Mouse (Mus musculus) neural tube, embryonic 11.5 days (tissue): ENCODE measurements around the gene Sox10. TPM values are rescaled to one million over a fixed set of nuclear protein-coding genes. Genes with fewer than 3 reads are reported as not detected.

Experiments
- ATAC-seq: fragments of 200-750 bp; cut with Nextera tagmentation; 2 replicates; pipeline ENCODE4 v1.8.0; 2017; ENCODE audit warnings: moderate number of reproducible peaks, mild to moderate bottlenecking, moderate TSS enrichment, moderate library complexity; ENCODE audit not compliant: insufficient read depth, low FRiP score, low TSS enrichment
- DNase-seq: peaks from one replicate; pipeline ENCODE4 v3.0.0-alpha.2; 2015; ENCODE audit warnings: low spot score
- H3K27ac ChIP-seq: fragments of 300-500 bp; sonication (generic); 2 replicates; pipeline ENCODE4 v1.5.1; 2014; ENCODE audit warnings: low read depth, mild to moderate bottlenecking, low read length
- H3K27me3 ChIP-seq: fragments of 300-500 bp; sonication (generic); 2 replicates; pipeline ENCODE4 v1.6.1; 2014; ENCODE audit warnings: mild to moderate bottlenecking, low read length, mixed read lengths; ENCODE audit not compliant: control insufficient read depth, insufficient read depth
- H3K36me3 ChIP-seq: fragments of 300-500 bp; sonication (generic); 2 replicates; pipeline ENCODE4 v1.6.1; 2014; ENCODE audit warnings: mild to moderate bottlenecking, low read length, moderate library complexity, mixed read lengths; ENCODE audit not compliant: control insufficient read depth, insufficient read depth
- H3K4me1 ChIP-seq: fragments of 300-500 bp; sonication (generic); 2 replicates; pipeline ENCODE4 v1.6.1; 2014; ENCODE audit warnings: low read length, mixed read lengths; ENCODE audit not compliant: control insufficient read depth, insufficient read depth
- H3K4me2 ChIP-seq: fragments of 300-500 bp; sonication (generic); 2 replicates; pipeline ENCODE4 v1.6.1; 2014; ENCODE audit warnings: low read depth, mild to moderate bottlenecking, moderate library complexity
- H3K4me3 ChIP-seq: fragments of 300-500 bp; sonication (generic); 2 replicates; pipeline ENCODE4 v1.5.1; 2014; ENCODE audit warnings: low read depth, low read length
- H3K9ac ChIP-seq: fragments of 300-500 bp; sonication (generic); 2 replicates; pipeline ENCODE4 v1.6.1; 2014; ENCODE audit warnings: mild to moderate bottlenecking, low read length
- H3K9me3 ChIP-seq: fragments of 300-500 bp; sonication (generic); 2 replicates; pipeline ENCODE4 v1.6.1; 2016; ENCODE audit warnings: low read length; ENCODE audit not compliant: control insufficient read depth
- WGBS: fragments of 180-500 bp; shearing (Covaris S2); extraction: QIAGEN DNeasy Blood & Tissue Kit; methylation state at CpG from one replicate; pipeline ENCODE4 v1.1.7; 2014; 5-methylcytosine and 5-hydroxymethylcytosine counted together
- polyA plus RNA-seq: library from polyadenylated mRNA; unstranded; fragments of >200 nt; fragmentation: Nextera tagmentation; extraction: Ambion mirVana; gene quantifications from 2 replicates; pipeline ENCODE4 v1.2.1, GENCODE M21; 2014

Gene Sox10
- polyA plus RNA-seq, 1 experiment from 2014 or later = 32.9 TPM

DNA sequence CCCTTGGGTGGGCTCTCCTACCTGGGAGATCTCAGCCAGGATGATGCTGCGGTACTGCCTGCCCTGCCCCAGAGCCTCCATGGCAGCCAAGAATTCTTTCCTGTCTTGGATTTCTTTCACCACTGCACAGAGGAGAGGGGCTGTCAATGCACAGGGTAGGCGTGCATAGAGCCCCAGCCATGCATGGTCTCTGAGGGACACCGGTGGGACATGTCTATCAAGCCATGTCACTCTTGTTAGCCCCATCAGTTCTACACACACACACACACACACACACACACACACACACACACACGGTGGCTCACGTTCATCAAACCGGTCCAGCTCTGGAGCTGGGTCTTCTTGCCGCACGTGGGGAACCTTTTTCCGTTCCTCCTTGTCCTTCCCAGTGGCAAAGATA, 29.7 kb downstream of the Sox10 start:
- Histone ChIP-seq H3K36me3 (no peaks in the 10 kb centered on the region; the same call in 1 of the 2 replicates), H3K4me2 (no peak overlapping the region), H3K27me3 (no peaks in the 10 kb centered on the region), H3K9me3 (no peaks in the 10 kb centered on the region), H3K27ac (no peak overlapping the region), H3K4me1 (peaks cover under 1% of the 10 kb centered on the region), H3K4me3 (no peak overlapping the region), H3K9ac (no peak overlapping the region)
- whole genome bisulfite sequencing = 81% methylated on average over 9 of the region's 9 CpGs
- ATAC-seq (no peak), DNase-seq (no peak)

DNA sequence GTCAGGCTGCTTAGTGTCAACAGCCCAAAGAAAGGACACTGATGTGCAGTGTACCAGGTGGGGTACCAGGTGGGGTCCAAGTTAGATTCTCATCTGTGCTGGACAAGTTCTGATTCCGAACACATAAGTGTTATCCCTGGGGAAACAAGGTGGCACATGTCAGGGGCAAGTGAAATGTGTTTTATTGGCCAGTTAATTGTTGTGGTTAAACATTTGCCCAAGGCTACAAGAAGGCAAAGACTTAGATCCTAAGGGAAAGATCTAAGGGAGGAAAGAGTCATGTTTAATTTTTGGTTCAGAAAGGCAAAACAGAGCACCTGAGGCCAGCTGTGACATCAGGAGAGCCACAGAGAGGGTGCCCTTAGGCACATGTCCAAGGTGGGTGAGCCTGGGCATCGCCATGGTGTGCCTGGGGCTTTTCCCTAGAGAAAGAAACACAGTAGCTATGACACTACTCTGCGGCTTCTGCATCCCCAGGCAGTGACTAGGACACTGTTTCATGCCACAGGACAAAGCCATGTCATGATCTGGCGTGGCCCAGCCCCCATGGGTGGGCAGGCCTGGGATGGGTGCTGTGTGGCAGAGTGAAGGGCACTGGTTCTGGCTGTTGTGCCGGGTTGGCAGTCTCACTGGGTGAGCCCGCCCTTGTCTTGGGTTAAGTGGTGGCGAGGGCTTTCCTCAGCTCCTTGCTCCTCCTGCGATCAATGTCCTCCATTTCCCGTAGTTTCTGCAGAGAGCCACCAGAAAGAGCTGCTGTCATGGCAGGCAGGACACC, 30.4 kb downstream of the Sox10 start:
- no peak overlapping the region for H3K4me2 ChIP-seq
- WGBS = 87% methylated on average over 9 of the region's 9 CpGs
- no peaks in the 10 kb centered on the region for H3K4me1 ChIP-seq
- H3K27ac ChIP-seq = no peak overlapping the region
- no peak for DNase-seq
- ATAC-seq = no peak
- H3K4me3 ChIP-seq = no peak overlapping the region
- no peaks in the 10 kb centered on the region for H3K9me3 ChIP-seq
- peaks cover 2% of the 10 kb centered on the region for H3K36me3 ChIP-seq
- H3K9ac ChIP-seq = no peak overlapping the region
- H3K27me3 ChIP-seq = no peaks in the 10 kb centered on the region

DNA sequence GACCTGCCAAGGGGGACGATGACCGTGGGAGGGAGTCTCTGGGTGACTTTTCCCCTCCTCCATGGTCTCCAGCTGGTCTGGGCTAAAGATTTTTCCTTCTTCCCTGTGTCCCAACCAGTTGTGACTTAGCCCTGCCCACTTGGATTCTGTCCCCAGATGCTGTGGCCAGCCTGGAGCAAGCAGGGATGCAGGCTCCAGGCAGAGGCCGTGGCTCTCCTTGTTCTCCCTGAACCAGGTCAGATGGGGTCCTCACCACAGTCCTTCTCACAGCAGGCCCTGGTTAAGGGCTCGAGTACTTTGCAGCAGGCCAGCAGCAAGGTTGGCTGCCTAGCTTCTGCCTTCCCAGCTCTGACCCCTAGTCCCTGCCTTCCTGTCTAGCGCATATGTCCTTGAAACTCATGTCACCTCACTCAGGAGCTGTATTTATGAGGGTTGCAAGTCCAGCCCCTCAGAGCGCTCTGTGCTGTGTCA, 31.8 kb downstream of the Sox10 start:
- H3K36me3 ChIP-seq = peaks cover 2% of the 10 kb centered on the region
- ATAC-seq (no peak), DNase-seq (no peak)
- no peaks in the 10 kb centered on the region for H3K4me1 ChIP-seq
- H3K4me2 ChIP-seq = no peak overlapping the region
- H3K27ac ChIP-seq = no peak overlapping the region
- 84% methylated on average over 6 of the region's 6 CpGs for WGBS
- H3K9ac ChIP-seq = no peak overlapping the region
- no peaks in the 10 kb centered on the region for H3K9me3 ChIP-seq
- no peaks in the 10 kb centered on the region for H3K27me3 ChIP-seq
- H3K4me3 ChIP-seq = no peak overlapping the region

DNA sequence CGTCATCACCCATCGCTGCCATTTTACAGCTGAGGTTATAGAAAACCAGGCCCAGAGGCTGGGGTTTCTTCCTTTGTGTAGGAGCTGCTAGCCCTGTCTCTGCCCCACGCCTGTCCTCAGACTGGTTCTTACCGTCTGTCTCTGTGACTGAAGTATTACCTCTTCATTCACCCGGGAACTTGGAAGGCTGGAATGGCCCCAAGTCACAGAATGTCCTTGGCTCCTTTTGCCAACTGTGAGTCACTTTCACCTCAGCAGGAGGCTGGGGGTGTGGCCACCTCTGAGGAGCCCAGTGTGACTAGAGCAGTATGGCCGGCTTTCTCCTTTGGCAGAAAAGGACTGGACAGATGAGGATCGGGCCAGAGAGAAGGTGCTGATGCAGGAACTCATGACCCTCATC, 33.6 kb downstream of the Sox10 start:
- Histone ChIP-seq H3K36me3 (peaks cover 12% of the 10 kb centered on the region), H3K4me1 (no peaks in the 10 kb centered on the region), H3K4me3 (no peak overlapping the region), H3K9ac (no peak overlapping the region), H3K9me3 (no peaks in the 10 kb centered on the region), H3K27ac (no peak overlapping the region), H3K4me2 (no peak overlapping the region), H3K27me3 (no peaks in the 10 kb centered on the region)
- 85% methylated on average over 7 of the region's 7 CpGs for WGBS
- ATAC-seq (no peak), DNase-seq (no peak)

DNA sequence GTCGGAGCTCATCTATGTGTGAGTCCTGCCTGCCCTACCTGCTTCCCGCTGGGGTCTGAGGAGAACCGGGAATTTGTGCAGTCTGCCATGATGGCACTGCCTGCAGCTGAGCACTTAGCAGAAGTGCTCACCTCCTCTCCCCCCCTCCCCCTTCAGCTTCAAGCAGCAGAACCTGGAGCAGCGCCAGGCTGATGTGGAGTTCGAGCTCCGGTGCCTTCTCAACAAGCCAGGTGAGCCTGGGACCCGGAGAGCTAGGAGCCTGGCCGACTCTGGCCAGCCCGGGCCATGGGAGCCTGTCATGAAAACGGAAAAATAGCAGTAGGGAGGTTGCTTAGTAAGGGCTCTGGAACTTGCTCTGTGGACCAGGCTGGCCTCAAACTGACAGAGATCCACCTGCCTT, 34.3 kb downstream of the Sox10 start:
- H3K9me3 ChIP-seq = no peaks in the 10 kb centered on the region
- DNase-seq (no peak), ATAC-seq (no peak)
- peaks cover 12% of the 10 kb centered on the region for H3K36me3 ChIP-seq
- H3K4me1 ChIP-seq = no peaks in the 10 kb centered on the region
- WGBS = 89% methylated on average over 10 of the region's 10 CpGs
- no peak overlapping the region for H3K27ac ChIP-seq
- no peak overlapping the region for H3K4me3 ChIP-seq
- no peak overlapping the region for H3K9ac ChIP-seq
- no peak overlapping the region for H3K4me2 ChIP-seq
- H3K27me3 ChIP-seq = no peaks in the 10 kb centered on the region

GRCm38 (mm10) chr15:79129311-79129710, 35.7 kb downstream of the Sox10 start:
- Histone ChIP-seq H3K36me3 (peaks cover 14% of the 10 kb centered on the region), H3K4me2 (no peak overlapping the region), H3K9ac (no peak overlapping the region), H3K27me3 (no peaks in the 10 kb centered on the region), H3K27ac (no peak overlapping the region), H3K4me3 (no peak overlapping the region), H3K4me1 (no peaks in the 10 kb centered on the region), H3K9me3 (no peaks in the 10 kb centered on the region)
- ATAC-seq (no peak), DNase-seq (no peak)
- WGBS = 80% methylated on average over 7 of the region's 7 CpGs

DNA sequence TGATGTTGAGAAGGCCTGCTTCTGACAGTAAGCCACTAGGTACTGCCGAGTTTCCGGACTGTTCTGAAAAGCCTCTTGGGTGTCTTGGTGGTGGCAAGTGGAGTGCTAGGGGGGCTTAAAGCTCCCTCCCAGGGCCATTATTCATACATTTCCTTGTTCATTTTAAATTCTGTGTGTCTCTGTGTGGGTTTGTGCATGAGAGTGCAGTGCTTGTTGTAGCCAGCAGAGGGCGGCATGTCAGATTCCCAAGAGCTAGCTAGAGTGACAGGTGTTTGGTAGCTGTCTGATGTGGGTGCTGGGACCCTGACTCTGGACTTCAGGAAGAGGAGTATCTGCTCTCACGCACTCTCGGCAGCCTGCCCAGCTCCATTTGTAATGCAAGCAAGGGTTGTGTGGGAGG, 36.8 kb downstream of the Sox10 start:
- 97% methylated on average over 5 of the region's 5 CpGs for WGBS
- no peak for DNase-seq
- H3K36me3 ChIP-seq = peaks cover 14% of the 10 kb centered on the region

DNA sequence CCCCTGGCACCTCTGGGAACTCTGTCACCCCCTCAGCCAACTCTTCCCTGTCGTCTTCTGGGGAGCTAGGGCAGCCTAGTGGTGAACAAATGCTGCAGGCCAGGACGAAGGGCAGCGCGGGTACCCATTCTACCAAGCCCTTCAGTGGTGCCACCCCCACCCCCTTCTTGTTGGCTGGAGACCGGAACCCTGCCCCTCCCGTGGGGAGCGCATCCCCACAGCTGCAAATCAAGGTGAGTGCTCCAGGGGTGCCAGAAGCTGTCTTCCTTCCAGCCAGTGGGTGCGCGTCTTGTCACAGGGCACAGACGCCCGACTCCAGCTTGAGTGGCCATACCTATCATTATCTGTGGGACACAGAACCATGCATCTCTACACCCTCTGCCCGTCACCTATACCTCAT, 37.9 kb downstream of the Sox10 start:
- no peaks in the 10 kb centered on the region for H3K9me3 ChIP-seq
- no peak overlapping the region for H3K4me2 ChIP-seq
- H3K4me3 ChIP-seq = no peak overlapping the region
- peaks cover 14% of the 10 kb centered on the region for H3K36me3 ChIP-seq
- DNase-seq (no peak), ATAC-seq (no peak)
- peaks cover 3% of the 10 kb centered on the region; the same call in 1 of the 2 replicates for H3K4me1 ChIP-seq
- no peaks in the 10 kb centered on the region for H3K27me3 ChIP-seq
- no peak overlapping the region for H3K27ac ChIP-seq
- WGBS = 94% methylated on average over 12 of the region's 12 CpGs
- no peak overlapping the region for H3K9ac ChIP-seq

More for the DNA sequence above, 36.8 kb downstream of the Sox10 start:
- ATAC-seq = no peak
- H3K27ac ChIP-seq = no peak overlapping the region
- H3K9me3 ChIP-seq = no peaks in the 10 kb centered on the region
- no peaks in the 10 kb centered on the region for H3K4me1 ChIP-seq
- H3K9ac ChIP-seq = no peak overlapping the region
- H3K4me2 ChIP-seq = no peak overlapping the region
- H3K27me3 ChIP-seq = no peaks in the 10 kb centered on the region
- no peak overlapping the region for H3K4me3 ChIP-seq

GRCm38 (mm10) chr15:79126217-79126932, 38.7 kb downstream of the Sox10 start:
- no peak overlapping the region for H3K4me2 ChIP-seq
- no peak overlapping the region for H3K9ac ChIP-seq
- no peaks in the 10 kb centered on the region for H3K27me3 ChIP-seq
- H3K27ac ChIP-seq = no peak overlapping the region
- H3K4me3 ChIP-seq = no peak overlapping the region
- no peak for ATAC-seq
- peak; percentile 48 for DNase-seq
- no peaks in the 10 kb centered on the region for H3K9me3 ChIP-seq
- 82% methylated on average over 13 of the region's 13 CpGs for WGBS
- peaks cover 3% of the 10 kb centered on the region; the same call in 1 of the 2 replicates for H3K4me1 ChIP-seq
- peaks cover 14% of the 10 kb centered on the region for H3K36me3 ChIP-seq
